Mouse (Mus musculus): ENCODE measurements around the gene Pvr. TPM values are rescaled to one million over a fixed set of nuclear protein-coding genes. Genes with fewer than 3 reads are reported as not detected.
"Not testable (repeated sequence)": the region's sequence is repeated elsewhere in the genome, so short reads cannot be mapped to it uniquely, and the experiment has no call there.

The Pvr gene
- polyA plus RNA-seq, 1 experiment from 2014 or later, result 8.9 TPM

DNA sequence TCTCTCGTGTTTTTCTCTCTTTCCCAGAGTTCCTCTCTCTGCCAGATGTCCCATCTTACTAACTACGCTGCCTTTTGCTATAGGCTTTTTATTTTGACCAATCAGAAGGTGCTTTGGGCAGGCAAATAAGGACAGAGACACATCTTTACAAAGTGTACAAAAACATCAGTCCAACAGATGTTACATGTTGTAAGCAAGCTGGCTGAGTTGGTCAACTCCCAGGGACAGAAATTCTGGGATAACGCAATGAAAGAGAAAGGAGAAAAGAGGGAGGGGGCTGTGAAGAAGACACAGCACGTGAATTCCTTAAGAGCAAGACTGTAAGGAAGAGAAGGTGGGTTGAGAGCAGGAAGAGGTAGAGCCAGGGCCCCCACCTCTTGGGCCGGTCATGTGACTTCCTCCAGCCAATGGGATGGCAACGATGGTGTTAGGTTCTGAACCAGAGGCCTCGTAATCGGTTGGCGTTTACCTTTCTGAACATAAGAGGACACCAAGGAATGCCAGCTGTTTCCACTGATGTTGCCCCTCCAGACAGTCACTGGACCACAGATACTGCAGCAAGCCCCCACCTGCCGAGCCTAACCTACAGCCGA is 16.4 kb upstream of the Pvr start:
- no peaks in the 10 kb centered on the region for H3K9me3 ChIP-seq (ENCODE audit: control insufficient read depth)
- no peak overlapping the region for H3K9ac ChIP-seq (ENCODE audit: low read depth, low read length)
- ATAC-seq, result no peak
- no peak for TF ChIP-seq CTCF (IDR thresholded peaks at IDR 0.05; ENCODE audit: low read depth)
- no peak overlapping the region for H3K4me3 ChIP-seq (ENCODE audit: low read depth, low read length)
- no peak overlapping the region for H3K4me2 ChIP-seq (replicated peaks; ENCODE audit: low read depth)
- WGBS, result 75% methylated on average over 11 of the region's 11 CpGs
- peaks cover 4% of the 10 kb centered on the region; the same call in 1 of the 2 replicates for H3K4me1 ChIP-seq (replicated peaks; ENCODE audit: control insufficient read depth, insufficient read depth, low read length)
- peaks cover 9% of the 10 kb centered on the region; the same call in 1 of the 2 replicates for H3K36me3 ChIP-seq (ENCODE audit: control insufficient read depth, insufficient read depth)
- no peak overlapping the region for H3K27ac ChIP-seq (ENCODE audit: low read depth, low read length)
- H3K27me3 ChIP-seq (replicated peaks; ENCODE audit: control insufficient read depth, insufficient read depth, low read length), result no peaks in the 10 kb centered on the region

DNA sequence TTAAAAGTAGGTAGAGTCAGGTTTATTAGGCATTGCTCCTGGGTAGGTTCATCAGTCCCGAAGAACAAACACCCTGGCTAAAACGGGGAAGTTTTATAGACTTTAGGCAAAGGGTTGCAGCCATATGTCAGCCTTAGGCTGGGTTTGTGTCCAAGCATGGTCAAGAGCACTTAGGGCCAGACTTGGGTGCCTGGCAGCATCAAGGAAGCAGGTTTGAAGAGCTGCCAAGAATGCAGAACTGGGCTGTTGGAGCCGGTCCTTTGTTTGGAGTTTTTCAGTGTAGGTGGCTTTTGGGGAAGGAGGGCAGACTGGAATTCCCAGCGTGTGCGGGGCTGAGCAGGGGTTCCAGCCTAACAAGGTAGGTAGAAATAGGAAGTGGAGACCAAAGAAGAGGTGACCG is 15.0 kb upstream of the Pvr start:
- no peaks in the 10 kb centered on the region for H3K27me3 ChIP-seq (replicated peaks; ENCODE audit: control insufficient read depth, insufficient read depth, low read length)
- no peak overlapping the region for H3K27ac ChIP-seq (ENCODE audit: low read depth, low read length)
- H3K9me3 ChIP-seq (ENCODE audit: control insufficient read depth), result no peaks in the 10 kb centered on the region
- no peak for ATAC-seq
- peaks cover 4% of the 10 kb centered on the region; the same call in 1 of the 2 replicates for H3K4me1 ChIP-seq (replicated peaks; ENCODE audit: control insufficient read depth, insufficient read depth, low read length)
- H3K4me3 ChIP-seq (ENCODE audit: low read depth, low read length), result no peak overlapping the region
- TF ChIP-seq CTCF (IDR thresholded peaks at IDR 0.05; ENCODE audit: low read depth), result no peak
- no peak overlapping the region for H3K9ac ChIP-seq (ENCODE audit: low read depth, low read length)
- WGBS, result 60% methylated on average over 6 of the region's 6 CpGs
- H3K4me2 ChIP-seq (replicated peaks; ENCODE audit: low read depth), result no peak overlapping the region
- H3K36me3 ChIP-seq (ENCODE audit: control insufficient read depth, insufficient read depth), result peaks cover 4% of the 10 kb centered on the region; the same call in 1 of the 2 replicates

DNA sequence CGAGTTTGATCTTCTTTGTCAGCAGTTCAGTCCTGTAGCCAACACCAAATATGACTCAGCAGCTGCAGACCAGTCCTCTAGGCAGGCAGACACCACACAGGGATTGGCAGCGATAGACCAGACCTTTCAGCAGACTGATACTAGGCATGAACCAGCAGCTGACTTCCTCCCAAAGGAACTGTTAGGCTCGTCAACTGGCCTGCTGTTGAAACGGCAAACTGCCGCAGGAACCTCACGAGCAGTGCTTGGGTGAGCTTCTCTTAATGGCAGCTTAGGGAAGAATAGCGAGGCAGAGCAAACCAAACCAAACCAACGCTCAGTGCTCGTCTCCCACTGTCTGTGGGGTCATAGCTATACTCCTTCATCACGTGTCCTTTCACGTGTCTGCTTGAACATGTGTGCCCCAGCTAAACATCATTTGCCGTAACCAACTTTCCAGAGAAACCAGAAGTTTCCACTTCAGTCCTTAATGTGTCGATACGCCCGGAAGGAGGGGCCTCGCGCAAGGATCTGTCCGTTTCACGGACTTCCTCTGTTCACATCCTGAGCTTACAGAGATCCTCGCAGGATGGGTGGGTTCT is 14.3 kb upstream of the Pvr start:
- Histone ChIP-seq H3K4me1 (replicated peaks; ENCODE audit: control insufficient read depth, insufficient read depth, low read length) (peaks cover 4% of the 10 kb centered on the region; the same call in 1 of the 2 replicates), H3K4me2 (replicated peaks; ENCODE audit: low read depth) (no peak overlapping the region), H3K9me3 (ENCODE audit: control insufficient read depth) (no peaks in the 10 kb centered on the region), H3K27ac (ENCODE audit: low read depth, low read length) (no peak overlapping the region), H3K4me3 (ENCODE audit: low read depth, low read length) (no peak overlapping the region), H3K9ac (ENCODE audit: low read depth, low read length) (no peak overlapping the region), H3K36me3 (ENCODE audit: control insufficient read depth, insufficient read depth) (peaks cover 4% of the 10 kb centered on the region; the same call in 1 of the 2 replicates), H3K27me3 (replicated peaks; ENCODE audit: control insufficient read depth, insufficient read depth, low read length) (no peaks in the 10 kb centered on the region)
- 67% methylated on average over 20 of the region's 20 CpGs for WGBS
- TF ChIP-seq CTCF (IDR thresholded peaks at IDR 0.05; ENCODE audit: low read depth), result no peak
- ATAC-seq, result no peak

DNA sequence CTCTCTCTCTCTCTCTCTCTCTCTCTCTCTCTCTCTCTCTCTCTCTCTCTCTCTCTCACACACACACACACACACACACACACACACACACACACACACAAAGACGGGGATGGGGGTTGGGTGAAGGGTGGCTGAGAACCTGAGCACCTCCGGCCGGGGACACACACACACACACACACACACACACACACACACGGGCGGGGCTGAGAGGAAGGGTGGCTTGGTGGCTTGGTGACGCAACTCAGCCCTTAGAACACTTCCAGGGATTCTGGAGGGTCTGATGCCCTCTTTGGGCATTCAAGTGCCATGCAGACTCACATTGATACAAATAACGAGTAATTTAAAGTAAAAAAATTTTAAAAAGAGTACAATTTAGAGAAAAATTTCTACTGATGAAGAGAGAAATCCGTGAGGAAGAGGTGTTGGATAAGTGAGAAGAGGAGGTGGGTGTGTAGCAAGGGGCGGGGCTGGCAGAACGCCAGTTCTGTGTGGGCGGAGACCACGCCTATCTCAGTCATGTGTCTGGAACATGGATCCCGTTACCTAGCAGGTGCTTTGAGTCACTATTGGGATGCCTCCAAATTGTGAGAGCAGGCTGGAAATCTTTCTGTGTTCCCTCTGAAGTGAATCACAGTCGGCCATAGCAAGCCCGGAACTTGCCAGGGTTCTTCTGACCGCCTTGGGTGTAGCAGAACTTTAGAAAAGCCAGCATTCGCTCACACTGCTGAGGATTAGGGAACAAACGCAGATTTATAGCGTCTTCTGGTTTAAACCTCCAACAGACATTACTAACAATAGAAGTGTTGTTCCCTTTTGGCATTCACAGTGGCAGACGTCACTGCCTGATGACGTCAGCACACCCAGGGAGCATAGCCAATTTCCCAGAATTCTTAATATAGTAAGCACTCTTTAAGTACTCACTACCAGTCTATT is 12.2 kb upstream of the Pvr start:
- Histone ChIP-seq H3K36me3 (ENCODE audit: control insufficient read depth, insufficient read depth) (no peaks in the 10 kb centered on the region), H3K27ac (ENCODE audit: low read depth, low read length) (peak overlapping the region; percentile 35; the same call in 1 of the 2 replicates), H3K9ac (ENCODE audit: low read depth, low read length) (no peak overlapping the region), H3K27me3 (replicated peaks; ENCODE audit: control insufficient read depth, insufficient read depth, low read length) (no peaks in the 10 kb centered on the region), H3K4me3 (ENCODE audit: low read depth, low read length) (no peak overlapping the region), H3K9me3 (ENCODE audit: control insufficient read depth) (no peaks in the 10 kb centered on the region), H3K4me2 (replicated peaks; ENCODE audit: low read depth) (peak overlapping the region; percentile 52), H3K4me1 (replicated peaks; ENCODE audit: control insufficient read depth, insufficient read depth, low read length) (peaks cover 4% of the 10 kb centered on the region; the same call in 1 of the 2 replicates)
- no peak for TF ChIP-seq CTCF (IDR thresholded peaks at IDR 0.05; ENCODE audit: low read depth)
- 11% methylated on average over 21 of the region's 21 CpGs for WGBS
- ATAC-seq, result peak; percentile 78

DNA sequence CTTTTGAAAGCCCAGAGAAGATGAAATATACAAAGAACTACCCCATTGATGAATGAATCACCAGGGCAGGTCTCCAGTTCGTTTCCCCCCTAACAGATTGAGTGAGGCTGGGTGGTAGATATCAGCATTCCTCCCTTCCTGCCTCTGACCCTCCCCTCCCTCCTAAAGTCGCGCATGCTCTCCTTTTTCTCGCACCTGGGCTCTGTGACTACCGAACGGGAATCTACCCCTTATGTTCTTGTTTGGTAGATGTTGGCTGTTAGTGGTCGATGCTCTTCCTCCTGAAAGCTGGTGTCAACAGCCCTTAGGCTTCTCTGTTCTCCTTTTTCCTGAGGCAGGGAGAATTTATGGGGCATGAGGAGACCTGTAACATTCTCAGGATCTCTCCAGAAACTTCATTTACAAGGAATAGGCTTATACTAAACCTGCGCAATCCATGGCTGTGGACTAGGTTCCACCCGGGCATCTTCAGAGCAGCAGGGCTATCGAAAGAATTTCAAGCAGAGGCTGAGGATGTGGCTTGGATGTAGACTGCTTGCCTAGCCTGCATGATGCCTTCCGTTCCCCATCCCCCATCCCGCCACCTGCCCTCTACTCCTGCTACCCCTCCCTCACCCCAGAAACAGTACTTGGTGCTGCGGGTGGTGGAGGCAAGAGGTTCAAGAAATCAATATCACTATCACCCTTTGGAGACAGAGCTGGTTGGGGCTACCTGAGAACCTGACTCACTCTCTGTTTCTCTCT is 11.3 kb upstream of the Pvr start:
- no peak for TF ChIP-seq CTCF (IDR thresholded peaks at IDR 0.05; ENCODE audit: low read depth)
- Histone ChIP-seq H3K4me2 (replicated peaks; ENCODE audit: low read depth) (no peak overlapping the region), H3K4me1 (replicated peaks; ENCODE audit: control insufficient read depth, insufficient read depth, low read length) (peaks cover 4% of the 10 kb centered on the region; the same call in 1 of the 2 replicates), H3K27ac (ENCODE audit: low read depth, low read length) (no peak overlapping the region), H3K27me3 (replicated peaks; ENCODE audit: control insufficient read depth, insufficient read depth, low read length) (no peaks in the 10 kb centered on the region), H3K36me3 (ENCODE audit: control insufficient read depth, insufficient read depth) (no peaks in the 10 kb centered on the region), H3K4me3 (ENCODE audit: low read depth, low read length) (no peak overlapping the region), H3K9me3 (ENCODE audit: control insufficient read depth) (no peaks in the 10 kb centered on the region), H3K9ac (ENCODE audit: low read depth, low read length) (no peak overlapping the region)
- ATAC-seq, result no peak
- 20% methylated on average over 13 of the region's 13 CpGs for WGBS

DNA sequence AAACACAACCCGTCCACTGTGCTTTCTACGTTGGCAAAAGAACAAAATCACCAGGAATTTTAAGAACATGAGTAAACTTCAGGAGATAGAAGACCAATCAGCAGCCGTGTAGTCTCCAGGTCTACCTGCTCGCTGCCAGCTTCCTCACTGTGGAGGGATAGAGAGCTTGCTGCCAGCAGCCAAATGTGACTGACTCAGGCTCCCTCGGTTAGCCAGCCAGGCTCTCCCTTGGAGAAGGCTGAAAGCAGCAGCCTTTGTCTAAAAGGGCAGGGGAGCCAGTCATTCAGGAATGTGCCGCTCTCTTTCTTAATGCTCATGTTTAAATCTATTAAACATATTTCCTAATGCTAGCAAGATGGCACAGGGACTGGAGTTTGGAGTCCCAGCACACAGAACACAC is 9.5 kb upstream of the Pvr start:
- not testable (repeated sequence) for H3K4me1 ChIP-seq (replicated peaks; ENCODE audit: control insufficient read depth, insufficient read depth, low read length); ATAC-seq; H3K9ac ChIP-seq (ENCODE audit: low read depth, low read length); H3K4me2 ChIP-seq (replicated peaks; ENCODE audit: low read depth); H3K27me3 ChIP-seq (replicated peaks; ENCODE audit: control insufficient read depth, insufficient read depth, low read length); H3K27ac ChIP-seq (ENCODE audit: low read depth, low read length); H3K9me3 ChIP-seq (ENCODE audit: control insufficient read depth); H3K4me3 ChIP-seq (ENCODE audit: low read depth, low read length); H3K36me3 ChIP-seq (ENCODE audit: control insufficient read depth, insufficient read depth)
- WGBS, result 80% methylated on average over 6 of the region's 6 CpGs
